Mouse (Mus musculus) limb, embryonic 14.5 days (tissue): Measurements from ENCODE around the gene Syne3. TPM values are rescaled to one million over a fixed set of nuclear protein-coding genes. Genes with fewer than 3 reads are reported as not detected.

Source experiments
- ATAC-seq: fragments of 200-750 bp; cut with Nextera tagmentation; 2 replicates; pipeline ENCODE4 v1.8.0; 2017; ENCODE audit warnings: low read depth, moderate number of reproducible peaks, moderate TSS enrichment; ENCODE audit not compliant: low FRiP score
- DNase-seq: peaks from one replicate; pipeline ENCODE4 v3.0.0-alpha.2; 2015; ENCODE audit warnings: low spot score
- H3K27ac ChIP-seq: fragments of 300-500 bp; sonication (generic); replicated peaks from 2 replicates; pipeline ENCODE4 v1.5.1; 2014; ENCODE audit warnings: low read depth, mild to moderate bottlenecking, low read length, moderate library complexity, mixed read lengths
- H3K27me3 ChIP-seq: fragments of 300-500 bp; sonication (generic); 2 replicates; pipeline ENCODE4 v1.6.1; 2014; ENCODE audit warnings: low read length, mixed read lengths; ENCODE audit not compliant: control insufficient read depth, insufficient read depth
- H3K36me3 ChIP-seq: fragments of 300-500 bp; sonication (generic); 2 replicates; pipeline ENCODE4 v1.6.1; 2014; ENCODE audit warnings: mild to moderate bottlenecking, low read length, moderate library complexity, mixed read lengths; ENCODE audit not compliant: control insufficient read depth, insufficient read depth
- H3K4me1 ChIP-seq: fragments of 300-500 bp; sonication (generic); 2 replicates; pipeline ENCODE4 v1.6.1; 2014; ENCODE audit warnings: antibody characterized with exemption, low read length, mixed read lengths; ENCODE audit not compliant: control insufficient read depth, insufficient read depth
- H3K4me2 ChIP-seq: fragments of 300-500 bp; sonication (generic); replicated peaks from 2 replicates; pipeline ENCODE4 v1.6.1; 2014; ENCODE audit warnings: low read depth, mild to moderate bottlenecking, low read length, moderate library complexity; ENCODE audit not compliant: severe bottlenecking
- H3K4me3 ChIP-seq: fragments of 300-500 bp; sonication (generic); replicated peaks from 2 replicates; pipeline ENCODE4 v1.5.1; 2014; ENCODE audit warnings: low read length
- H3K9ac ChIP-seq: fragments of 300-500 bp; sonication (generic); 2 replicates; pipeline ENCODE4 v1.6.1; 2014; ENCODE audit warnings: mild to moderate bottlenecking, low read depth, low read length, moderate library complexity; ENCODE audit not compliant: severe bottlenecking
- H3K9me3 ChIP-seq: fragments of 300-500 bp; sonication (generic); 2 replicates; pipeline ENCODE4 v1.6.1; 2016; ENCODE audit warnings: low read length; ENCODE audit not compliant: control insufficient read depth
- POLR2A ChIP-seq: fragments of 200-500 bp; IDR thresholded peaks from 2 replicates; pipeline ENCODE4 v1.8.0; 2012; ENCODE audit warnings: inconsistent platforms, mild to moderate bottlenecking, moderate library complexity, borderline replicate concordance; ENCODE audit not compliant: insufficient read depth, insufficient read length; ENCODE audit errors: extremely low read depth
- WGBS: fragments of 180-500 bp; shearing (Covaris S2); extraction: QIAGEN DNeasy Blood & Tissue Kit; methylation state at CpG from one replicate; pipeline ENCODE4 v1.1.7; 2014; 5-methylcytosine and 5-hydroxymethylcytosine counted together
- polyA plus RNA-seq, 2 experiments: library from polyadenylated mRNA; depleted of rRNA in 1 of 2; stranded (reverse) in 1 of 2; unstranded in 1 of 2; fragments of >200 nt; fragmentation: Nextera tagmentation in 1 of 2; extraction: Ambion mirVana in 1 of 2; gene quantifications; 2 replicates each; pipeline versions ENCODE4 v1.2.1 to v1.2.3; 2012 to 2014

Syne3 gene
- 2.6 and 3.0 TPM in 2 replicates for polyA plus RNA-seq (2012; rRNA removed)
- polyA plus RNA-seq (2014; fragmentation: Nextera tagmentation; extraction: Ambion mirVana) = 1.2 and 2.0 TPM in 2 replicates

DNA sequence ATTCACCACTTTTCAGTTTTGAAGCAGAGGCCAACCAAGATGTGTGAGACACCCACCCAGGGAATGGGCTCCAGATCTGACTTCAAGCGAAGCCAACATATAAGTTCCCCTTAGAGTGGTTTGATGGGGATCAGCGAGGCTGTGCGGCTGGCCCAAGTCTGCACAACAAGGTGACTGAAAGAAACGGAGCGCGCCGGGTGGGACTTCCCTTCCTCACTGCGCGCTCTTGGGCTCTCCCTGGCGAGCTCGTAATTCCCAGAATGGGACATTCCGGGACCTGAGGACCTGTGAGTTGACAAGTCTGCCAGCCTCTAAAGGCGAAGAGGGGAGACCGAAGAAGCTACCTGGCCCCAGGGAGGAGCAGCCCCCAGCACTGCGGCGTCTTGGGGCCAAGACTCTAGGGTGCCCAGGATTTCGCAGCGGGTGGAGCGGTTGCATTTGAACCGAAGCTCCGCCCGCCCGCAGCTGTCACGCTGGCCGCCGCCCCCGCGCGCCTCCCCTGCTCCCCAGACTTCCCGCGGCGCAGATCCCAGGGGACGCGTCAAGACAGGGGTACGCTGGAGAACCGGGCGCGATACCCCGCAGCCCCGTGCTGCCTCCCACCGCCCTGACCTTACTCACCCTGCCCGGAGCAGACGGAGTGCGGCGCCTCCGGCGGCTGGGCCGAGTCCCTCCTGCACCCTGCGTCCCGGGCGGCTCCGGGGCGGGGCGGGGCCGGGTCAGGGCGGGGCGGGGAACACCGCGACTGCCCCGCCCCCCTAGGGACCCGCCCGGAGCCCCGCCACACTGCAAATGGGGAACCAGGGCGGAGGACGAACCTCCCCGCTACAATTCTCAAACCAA lies at the start of gene Syne3:
TSS of gene Syne3 (minus strand) at position 440 of the 843 bp plus-strand sequence.
- ATAC-seq (peak; percentile 47), DNase-seq (peak; percentile 32)
- under 1% methylated on average over 40 of the region's 66 CpGs for WGBS
- H3K4me1 ChIP-seq = peaks cover 28% of the 10 kb centered on the region
- H3K36me3 ChIP-seq = no peaks in the 10 kb centered on the region
- H3K9ac ChIP-seq = peak within 1 kb of the TSS; percentile 64
- peak within 1 kb of the TSS; percentile 62 for H3K4me3 ChIP-seq
- no peak within 1 kb of the TSS for H3K27ac ChIP-seq
- no peak for TF ChIP-seq POLR2A
- no peaks in the 10 kb centered on the region for H3K9me3 ChIP-seq
- peak within 1 kb of the TSS; percentile 98 for H3K4me2 ChIP-seq
- peaks cover 13% of the 10 kb centered on the region for H3K27me3 ChIP-seq

DNA sequence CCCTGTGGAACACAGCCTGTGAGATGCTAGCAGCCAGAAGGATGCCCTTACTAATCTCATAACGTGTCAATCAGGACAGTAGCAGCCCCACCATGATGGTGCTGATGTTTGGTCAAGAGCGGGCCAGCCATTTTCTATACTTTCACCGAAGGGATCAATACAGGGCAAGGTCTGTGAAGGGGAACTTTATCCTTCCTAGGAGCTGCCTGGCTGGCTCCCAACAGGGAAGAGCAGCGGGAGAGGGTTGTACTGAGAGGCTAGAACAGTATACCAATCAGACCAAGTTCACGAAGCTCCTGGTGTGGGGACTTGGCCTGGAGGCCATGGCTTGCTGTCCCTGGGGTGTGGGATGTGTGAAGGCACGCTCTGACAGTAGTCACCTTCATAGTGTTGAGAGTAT lies 45.7 kb upstream of the Syne3 start:
- no peaks in the 10 kb centered on the region for H3K27me3 ChIP-seq
- WGBS = 90% methylated on average over 6 of the region's 6 CpGs
- H3K36me3 ChIP-seq = no peaks in the 10 kb centered on the region
- ATAC-seq = no peak
- no peak overlapping the region for H3K9ac ChIP-seq
- H3K27ac ChIP-seq = no peak overlapping the region
- DNase-seq = no peak
- no peaks in the 10 kb centered on the region for H3K9me3 ChIP-seq
- 0 out of 2 replicates have a peak, but pooled peaks cover 2% of the 10 kb centered on the region for H3K4me1 ChIP-seq
- H3K4me2 ChIP-seq = no peak overlapping the region
- TF ChIP-seq POLR2A = no peak
- H3K4me3 ChIP-seq = no peak overlapping the region

DNA sequence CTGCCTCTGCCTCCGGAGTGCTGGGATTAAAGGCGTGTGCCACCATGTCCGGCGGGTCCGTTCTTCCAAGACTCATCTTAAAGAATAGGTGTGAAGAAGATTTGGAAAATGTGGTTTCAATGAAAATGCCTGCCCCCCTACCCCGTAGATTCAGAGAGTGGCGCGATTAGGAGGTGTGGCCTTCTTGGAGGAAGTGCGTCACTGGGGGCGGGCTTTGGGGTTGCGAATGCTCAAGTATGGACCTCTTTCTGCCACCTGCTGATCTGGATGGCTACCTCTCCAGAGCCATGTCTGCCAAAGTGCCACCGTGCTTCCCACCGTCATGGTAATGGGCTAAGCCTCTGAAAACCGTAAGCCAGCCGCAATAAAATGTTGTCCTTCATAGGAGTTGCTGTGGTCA lies 44.4 kb upstream of the Syne3 start:
- H3K27ac ChIP-seq = no peak overlapping the region
- no peaks in the 10 kb centered on the region for H3K36me3 ChIP-seq
- no peak for TF ChIP-seq POLR2A
- H3K4me1 ChIP-seq = 0 out of 2 replicates have a peak, but pooled peaks cover 2% of the 10 kb centered on the region
- DNase-seq (no peak), ATAC-seq (no peak)
- WGBS = 91% methylated on average over 15 of the region's 15 CpGs
- no peak overlapping the region for H3K4me2 ChIP-seq
- no peaks in the 10 kb centered on the region for H3K9me3 ChIP-seq
- H3K9ac ChIP-seq = no peak overlapping the region
- H3K4me3 ChIP-seq = no peak overlapping the region
- no peaks in the 10 kb centered on the region for H3K27me3 ChIP-seq

DNA sequence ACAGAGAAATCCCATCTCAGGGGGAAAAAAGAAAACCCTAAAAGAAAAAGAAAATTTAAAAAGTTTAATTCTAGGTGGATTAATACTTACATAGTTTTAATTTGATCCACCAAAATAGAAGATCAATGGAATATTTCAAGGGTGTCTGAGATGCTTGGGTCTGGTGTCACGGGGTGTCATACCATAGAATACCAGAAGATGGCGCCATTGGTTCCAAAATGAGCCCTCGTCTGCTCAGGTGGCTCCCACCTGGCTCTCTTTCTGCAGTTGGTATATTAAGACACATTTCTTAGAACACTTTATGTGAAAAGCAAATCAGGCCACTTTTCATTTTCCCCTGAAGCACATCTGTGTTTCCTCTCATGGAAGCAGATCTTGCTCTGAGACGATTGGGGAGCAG lies 41.3 kb upstream of the Syne3 start:
- no peaks in the 10 kb centered on the region for H3K36me3 ChIP-seq
- H3K9ac ChIP-seq = no peak overlapping the region
- no peak overlapping the region for H3K4me3 ChIP-seq
- H3K4me1 ChIP-seq = 0 out of 2 replicates have a peak, but pooled peaks cover 2% of the 10 kb centered on the region
- 5% methylated on average over 4 of the region's 4 CpGs for WGBS
- no peak overlapping the region for H3K27ac ChIP-seq
- DNase-seq (peak; percentile 52), ATAC-seq (peak; percentile 65; the same call in 1 of the 2 replicates)
- no peak overlapping the region for H3K4me2 ChIP-seq
- H3K27me3 ChIP-seq = no peaks in the 10 kb centered on the region
- TF ChIP-seq POLR2A = no peak
- H3K9me3 ChIP-seq = 0 out of 2 replicates have a peak, but pooled peaks cover 3% of the 10 kb centered on the region

DNA sequence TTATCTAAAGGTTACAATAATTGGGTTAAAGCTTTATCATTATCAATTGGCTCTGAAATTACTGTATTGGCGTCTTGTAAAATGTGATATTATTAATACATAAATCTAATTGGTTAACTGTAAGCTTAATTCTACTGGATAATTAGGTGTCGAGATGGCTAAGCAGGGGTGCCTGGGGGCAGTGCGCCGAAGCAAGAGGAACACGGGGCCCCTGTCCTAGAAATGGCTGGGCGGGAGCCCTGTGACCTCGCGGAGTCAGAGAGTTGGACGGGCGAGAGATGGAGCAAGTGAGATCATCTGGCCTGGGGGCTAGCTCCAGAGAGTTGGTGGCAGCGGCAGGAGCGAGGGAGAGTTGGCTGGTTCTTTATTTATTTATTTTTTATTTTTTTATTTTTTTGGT lies 40.2 kb upstream of the Syne3 start:
- no peak for TF ChIP-seq POLR2A
- WGBS = 76% methylated on average over 12 of the region's 12 CpGs
- Histone ChIP-seq H3K9ac (no peak overlapping the region), H3K4me1 (0 out of 2 replicates have a peak, but pooled peaks cover 2% of the 10 kb centered on the region), H3K27ac (no peak overlapping the region), H3K4me2 (no peak overlapping the region), H3K27me3 (no peaks in the 10 kb centered on the region), H3K9me3 (0 out of 2 replicates have a peak, but pooled peaks cover 3% of the 10 kb centered on the region), H3K4me3 (no peak overlapping the region), H3K36me3 (no peaks in the 10 kb centered on the region)
- DNase-seq (no peak), ATAC-seq (no peak)
